Mouse (Mus musculus) ES-CJ7 (cell line): ENCODE measurements at regions not wholly inside any gene's neighbourhood (a gene's known extent, or its start where the extent isn't known, plus 50 kb on each side); places are given as distances from the start of the nearest gene placed in this dataset.
A peak's percentile ranks its signal among the peaks of the same experiment; 100 is the strongest.

Source experiments
- DNase-seq: peaks from one replicate; pipeline ENCODE4 v3.0.0; 2011; ENCODE audit warnings: low read depth, low spot score

- DNase-seq: peak; percentile 69
Measured at GRCm38 (mm10) chr13:31681571-31681970, 56.0 kb downstream of the Foxf2 start.

DNA sequence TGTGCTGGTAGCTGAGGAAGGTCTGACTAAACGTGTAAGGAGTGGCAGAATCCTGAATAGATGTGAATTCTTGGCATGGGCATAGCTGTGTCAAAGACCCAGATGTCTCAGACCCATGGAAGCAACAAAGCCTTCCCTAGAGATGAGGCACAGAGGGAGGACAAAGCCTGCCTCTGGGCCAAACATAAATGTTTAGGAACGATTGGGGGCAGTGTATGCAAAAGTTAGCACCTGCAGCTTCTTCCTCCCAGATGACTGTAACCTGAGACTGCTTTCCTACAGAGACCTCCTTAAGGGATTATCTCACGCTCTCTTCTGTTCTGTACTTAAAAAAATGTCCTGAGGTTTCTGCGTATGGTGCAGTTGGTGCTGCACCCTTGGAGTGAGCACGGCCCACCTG is 57.7 kb downstream of the Foxf2 start:
- DNase-seq: peak; percentile 80

DNA sequence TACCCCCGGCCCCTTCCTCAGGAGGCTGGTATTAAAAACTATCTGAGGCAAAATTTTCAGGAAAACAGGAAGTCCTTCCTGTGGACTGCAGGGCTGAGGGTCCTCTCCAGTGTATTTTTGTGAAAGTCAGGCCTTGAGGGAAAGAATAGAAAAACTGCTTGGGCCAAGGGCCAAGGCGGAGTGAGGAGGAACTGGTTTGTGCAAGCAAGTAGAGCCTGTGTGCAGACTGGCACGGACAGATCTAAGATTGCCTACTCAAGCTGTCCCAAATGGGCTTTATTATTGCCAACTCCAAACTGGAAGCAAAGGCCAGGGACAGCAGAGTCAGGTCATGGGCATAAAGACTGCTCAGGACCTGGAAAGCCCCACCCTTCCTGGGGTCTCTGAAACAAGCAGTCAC is 62.9 kb downstream of the Foxf2 start:
- no peak for DNase-seq

DNA sequence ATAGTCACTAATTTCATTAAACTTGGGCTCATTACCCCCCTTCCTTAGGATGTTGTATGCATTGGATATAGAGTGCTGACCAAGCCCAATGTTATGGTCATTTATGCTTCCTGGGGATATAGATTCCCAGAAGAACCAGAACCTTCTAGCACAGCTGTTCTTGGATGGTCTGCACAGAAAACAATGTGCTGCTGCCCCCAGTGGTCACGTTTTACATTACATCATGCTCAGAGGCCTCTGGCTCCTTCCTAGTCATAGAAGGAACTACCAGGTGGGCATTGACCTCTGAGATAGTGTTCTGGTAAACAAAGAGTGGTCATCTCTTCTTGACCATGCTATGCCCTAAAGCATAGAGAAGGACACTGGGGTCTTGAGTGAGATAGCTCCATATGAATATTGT is 63.7 kb downstream of the Foxf2 start:
- peak; percentile 68 for DNase-seq

- DNase-seq: no peak
Measured at GRCm38 (mm10) chr13:31695725-31696124, 70.1 kb downstream of the Foxf2 start.

- no peak for DNase-seq
Measured at GRCm38 (mm10) chr13:31704199-31704598, 78.6 kb downstream of the Foxf2 start.

DNA sequence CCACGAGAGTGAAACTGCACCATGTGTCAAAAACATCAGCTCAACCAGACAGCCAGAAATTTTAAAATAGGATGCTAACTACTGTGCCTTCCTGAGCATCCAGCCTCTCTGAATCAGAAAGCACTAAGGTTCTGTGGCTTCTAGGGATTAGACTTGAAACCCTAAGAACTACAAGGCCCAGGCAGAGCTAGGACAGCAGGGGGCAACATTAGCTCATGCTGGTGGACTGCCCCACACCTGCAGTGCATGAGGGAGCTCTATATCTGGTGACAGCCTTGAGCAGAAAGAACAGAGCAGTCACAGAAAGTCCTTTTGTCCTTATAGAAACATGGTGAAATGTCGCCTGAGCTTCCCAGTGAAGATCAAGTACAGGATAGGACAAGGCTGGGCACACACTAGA is 79.8 kb downstream of the Foxf2 start:
- DNase-seq: peak; percentile 48

GRCm38 (mm10) chr13:31710681-31711080 is 85.1 kb downstream of the Foxf2 start:
- no peak for DNase-seq

GRCm38 (mm10) chr13:31715683-31716082 is 90.1 kb downstream of the Foxf2 start:
- DNase-seq: no peak

GRCm38 (mm10) chr13:31716771-31717170 is 89.7 kb upstream of the Foxc1 start:
- DNase-seq: no peak

GRCm38 (mm10) chr13:31720731-31721130 is 85.7 kb upstream of the Foxc1 start:
- no peak for DNase-seq

DNA sequence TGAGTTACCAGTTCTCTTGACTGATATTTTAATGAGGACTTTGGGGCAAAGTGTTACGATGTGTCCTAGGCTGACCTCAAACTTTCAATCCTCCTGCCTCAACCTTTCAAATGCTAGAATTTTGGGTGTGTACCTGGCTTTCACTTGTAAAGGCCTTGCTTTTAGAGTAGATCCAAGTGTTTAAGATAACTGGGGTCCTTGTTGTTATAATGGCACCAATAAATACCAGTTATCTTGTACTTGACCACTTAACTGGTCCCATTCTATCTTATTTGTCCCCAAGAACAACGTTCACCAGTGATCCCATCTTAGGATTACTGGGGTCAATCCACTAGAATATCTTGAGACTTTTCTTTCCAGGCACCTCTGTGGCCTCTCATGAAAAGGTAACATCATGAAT is 77.6 kb upstream of the Foxc1 start:
- peak; percentile 80 for DNase-seq

- peak; percentile 54 for DNase-seq
Measured at GRCm38 (mm10) chr13:31746276-31746675, 60.2 kb upstream of the Foxc1 start.
